ENCODE assay signal across 9 mouse cellular contexts in the genomic region with DNA sequence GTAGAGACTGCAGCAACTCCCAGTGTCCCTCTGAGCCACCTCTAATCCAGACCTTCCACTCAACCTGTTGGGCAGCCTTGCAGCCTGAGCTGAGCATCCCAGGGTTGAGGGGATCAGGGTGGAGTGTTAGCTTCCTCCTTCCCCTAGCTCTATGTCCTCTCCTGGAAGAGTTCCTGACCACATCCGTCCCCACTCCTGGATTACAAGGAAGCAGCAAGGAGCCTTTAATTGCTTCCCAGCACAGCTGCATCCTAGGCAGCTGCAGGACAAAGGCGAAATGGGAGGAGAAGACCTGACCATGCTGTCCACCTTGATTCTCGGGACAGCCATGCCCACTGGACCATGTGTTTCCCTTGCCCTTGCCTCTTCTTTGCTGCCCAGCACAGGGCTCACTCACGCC. TPM values are rescaled to one million over a fixed set of nuclear protein-coding genes. Genes with fewer than 3 reads are reported as not detected.
DNase-seq lines count a peak whose midpoint lies in the region; ATAC-seq and TF ChIP-seq lines count a peak whose summit lies in the region.
"Had no signal": no experiment of that assay in that cellular context is flagged by ENCODE, and none has a peak within 500 bp of the region (broad histone marks: within the 10 kb centered on the region; RNA-seq: fewer than 3 reads in every experiment).

No protein-coding gene starts in this region.

- no peaks in the 10 kb centered on the region for H3K36me3 ChIP-seq in forebrain, embryonic 11.5 days (ENCODE audit: control insufficient read depth, insufficient read depth, low read length)
- H3K36me3 ChIP-seq in hindbrain, postnatal 0 days (ENCODE audit: insufficient read depth, low read length), result no peaks in the 10 kb centered on the region
- H3K36me3 ChIP-seq in neural tube, embryonic 13.5 days, result no peaks in the 10 kb centered on the region

- no peak for ATAC-seq in forebrain, embryonic 11.5 days (replicated peaks; ENCODE audit: low FRiP score)
- no peak for ATAC-seq in hindbrain, postnatal 0 days
- no peak for ATAC-seq in neural tube, embryonic 13.5 days (ENCODE audit: low read depth)

- peak overlapping the region; percentile 91 for H3K27ac ChIP-seq in layer of hippocampus, adult 2 months
- H3K27ac ChIP-seq in forebrain, embryonic 11.5 days (ENCODE audit: low read depth, low read length), result peak overlapping the region; percentile 77
- H3K27ac ChIP-seq in hindbrain, postnatal 0 days, result peak overlapping the region; percentile 81
- H3K27ac ChIP-seq in neural tube, embryonic 13.5 days (replicated peaks), result peak overlapping the region; percentile 91

- peak overlapping the region; percentile 40 for H3K4me2 ChIP-seq in forebrain, embryonic 11.5 days (ENCODE audit: low read depth, low read length, severe bottlenecking)
- H3K4me2 ChIP-seq in hindbrain, postnatal 0 days (ENCODE audit: low read depth, low read length), result peak overlapping the region; percentile 28; the same call in 1 of the 2 replicates
- peak overlapping the region; percentile 79 for H3K4me2 ChIP-seq in neural tube, embryonic 13.5 days

- H3K27me3 ChIP-seq in forebrain, embryonic 11.5 days (ENCODE audit: control insufficient read depth, insufficient read depth, low read length), result no peaks in the 10 kb centered on the region
- H3K27me3 ChIP-seq in hindbrain, postnatal 0 days (ENCODE audit: insufficient read depth, low read length), result no peaks in the 10 kb centered on the region
- H3K27me3 ChIP-seq in neural tube, embryonic 13.5 days, result no peaks in the 10 kb centered on the region

- no peaks in the 10 kb centered on the region for H3K9me3 ChIP-seq in forebrain, embryonic 11.5 days (ENCODE audit: control insufficient read depth, low read length)
- no peaks in the 10 kb centered on the region for H3K9me3 ChIP-seq in hindbrain, postnatal 0 days (ENCODE audit: low read length)
- H3K9me3 ChIP-seq in neural tube, embryonic 13.5 days, result no peaks in the 10 kb centered on the region

- peaks cover 40% of the 10 kb centered on the region for H3K4me1 ChIP-seq in forebrain, embryonic 11.5 days (replicated peaks; ENCODE audit: control insufficient read depth, insufficient read depth, low read length)
- H3K4me1 ChIP-seq in hindbrain, postnatal 0 days (ENCODE audit: insufficient read depth, low read length), result peaks cover 16% of the 10 kb centered on the region
- H3K4me1 ChIP-seq in neural tube, embryonic 13.5 days (replicated peaks), result peaks cover 70% of the 10 kb centered on the region

- WGBS in forebrain, embryonic 11.5 days, result 28% methylated on average over 4 of the region's 4 CpGs
- 33% methylated on average over 4 of the region's 4 CpGs for WGBS in hindbrain, postnatal 0 days
- WGBS in neural tube, embryonic 13.5 days, result 25% methylated on average over 4 of the region's 4 CpGs

- peak overlapping the region; percentile 28; the same call in 1 of the 2 replicates for H3K4me3 ChIP-seq in layer of hippocampus, adult 2 months
- peak overlapping the region; percentile 12; the same call in 1 of the 2 replicates for H3K4me3 ChIP-seq in forebrain, embryonic 11.5 days (ENCODE audit: low read depth, low read length)
- no peak overlapping the region for H3K4me3 ChIP-seq in hindbrain, postnatal 0 days (ENCODE audit: low read length)
- peak overlapping the region; percentile 20 for H3K4me3 ChIP-seq in neural tube, embryonic 13.5 days

- no peak for TF ChIP-seq CTCF in layer of hippocampus, adult 2 months (conservative IDR thresholded peaks at IDR 0.05)
- no peak for TF ChIP-seq CTCF in hindbrain, postnatal 0 days (IDR thresholded peaks at IDR 0.05; ENCODE audit: low read depth)

- no peak for DNase-seq in layer of hippocampus, adult 2 months (ENCODE audit: low spot score in 2 of 2)
- DNase-seq in layer of hippocampus, postnatal 14 days (ENCODE audit: low spot score in 2 of 2), result no peak
- DNase-seq in forebrain, embryonic 11.5 days (ENCODE audit: low spot score), result no peak
- no peak for DNase-seq in hindbrain, postnatal 0 days (ENCODE audit: low spot score)
- no peak for DNase-seq in cerebellum, adult 11 months
- no peak for DNase-seq in urinary bladder, postnatal 10 days (ENCODE audit: low spot score)
- DNase-seq in urinary bladder, postnatal 36 days (ENCODE audit: low spot score in 2 of 2), result no peak

- peak overlapping the region; percentile 45 for H3K9ac ChIP-seq in forebrain, embryonic 11.5 days (ENCODE audit: low read length)
- H3K9ac ChIP-seq in hindbrain, postnatal 0 days (replicated peaks; ENCODE audit: low read length), result 0 out of 2 replicates have a peak overlapping the region, but pooled peaks have one; percentile 1
- peak overlapping the region; percentile 61 for H3K9ac ChIP-seq in neural tube, embryonic 13.5 days

RNA-seq across cellular contexts. Expression of a gene that starts 3.5 kb away (rescaled TPM):
- total RNA-seq in layer of hippocampus, adult 2 months (2021), result 10 to 100 TPM; 21.3 to 21.9 TPM
- total RNA-seq in layer of hippocampus, postnatal 14 days (2021), result 10 to 100 TPM; 38.1 to 49.8 TPM
- 63.6 and 72.1 TPM in 2 replicates for polyA plus RNA-seq in forebrain, embryonic 11.5 days (2014; fragmentation: Nextera tagmentation; extraction: Ambion mirVana)
- 50.8 and 58.0 TPM in 2 replicates for total RNA-seq in hindbrain, postnatal 0 days (2014; rRNA removed)
- polyA plus RNA-seq in hindbrain, postnatal 0 days (2015; fragmentation: Nextera tagmentation; extraction: Ambion mirVana), result 14.2 and 14.7 TPM in 2 replicates
- 25.5 and 27.9 TPM in 2 replicates for polyA plus RNA-seq in neural tube, embryonic 13.5 days (2015; fragmentation: Nextera tagmentation; extraction: Ambion mirVana)

RNA-seq across cellular contexts. Expression of a gene that starts 19.6 kb away (rescaled TPM):
- 1 to 10 TPM; 2.2 to 3.0 TPM for total RNA-seq in layer of hippocampus, adult 2 months (2021)
- total RNA-seq in layer of hippocampus, postnatal 14 days (2021), result 1 to 10 TPM; 1.7 to 2.0 TPM
- polyA plus RNA-seq in forebrain, embryonic 11.5 days (2014; fragmentation: Nextera tagmentation; extraction: Ambion mirVana), result 1.3 and 1.5 TPM in 2 replicates
- 4.0 and 4.7 TPM in 2 replicates for total RNA-seq in hindbrain, postnatal 0 days (2014; rRNA removed)
- polyA plus RNA-seq in hindbrain, postnatal 0 days (2015; fragmentation: Nextera tagmentation; extraction: Ambion mirVana), result 1.2 and 1.9 TPM in 2 replicates
- polyA plus RNA-seq in neural tube, embryonic 13.5 days (2015; fragmentation: Nextera tagmentation; extraction: Ambion mirVana), result 1.2 and 1.4 TPM in 2 replicates

RNA-seq across cellular contexts. Expression of a gene that starts 34.2 kb away (rescaled TPM):
- total RNA-seq in layer of hippocampus, adult 2 months (2021), result 10 to 100 TPM; 57.0 to 58.5 TPM
- 10 to 100 TPM; 50.7 to 51.7 TPM for total RNA-seq in layer of hippocampus, postnatal 14 days (2021)
- 110 TPM in 2 replicates for polyA plus RNA-seq in forebrain, embryonic 11.5 days (2014; fragmentation: Nextera tagmentation; extraction: Ambion mirVana)
- total RNA-seq in hindbrain, postnatal 0 days (2014; rRNA removed), result 90.3 and 117 TPM in 2 replicates
- polyA plus RNA-seq in hindbrain, postnatal 0 days (2015; fragmentation: Nextera tagmentation; extraction: Ambion mirVana), result 82.0 and 82.8 TPM in 2 replicates
- 95.1 and 99.9 TPM in 2 replicates for polyA plus RNA-seq in neural tube, embryonic 13.5 days (2015; fragmentation: Nextera tagmentation; extraction: Ambion mirVana)

RNA-seq across cellular contexts. Expression of a gene that starts 37.4 kb away (rescaled TPM):
- total RNA-seq in layer of hippocampus, adult 2 months (2021), result under 1 TPM in 1 of 2 experiments, not detected in 1; 0.33 TPM
- total RNA-seq in layer of hippocampus, postnatal 14 days (2021), result not detected
- polyA plus RNA-seq in forebrain, embryonic 11.5 days (2014; fragmentation: Nextera tagmentation; extraction: Ambion mirVana), result not detected in 2 replicates
- total RNA-seq in hindbrain, postnatal 0 days (2014; rRNA removed), result not detected in 2 replicates
- polyA plus RNA-seq in hindbrain, postnatal 0 days (2015; fragmentation: Nextera tagmentation; extraction: Ambion mirVana), result not detected in 2 replicates
- 0.15 TPM in 1 of 2 replicates, not detected in the other for polyA plus RNA-seq in neural tube, embryonic 13.5 days (2015; fragmentation: Nextera tagmentation; extraction: Ambion mirVana)
- total RNA-seq: monocyte, adult 5-6 weeks had no signal

RNA-seq across cellular contexts. Expression of a gene that starts 41.5 kb away (rescaled TPM):
- not detected for total RNA-seq in layer of hippocampus, adult 2 months (2021)
- not detected for total RNA-seq in layer of hippocampus, postnatal 14 days (2021)
- 0.88 and 1.3 TPM in 2 replicates for polyA plus RNA-seq in forebrain, embryonic 11.5 days (2014; fragmentation: Nextera tagmentation; extraction: Ambion mirVana)
- not detected in 2 replicates for total RNA-seq in hindbrain, postnatal 0 days (2014; rRNA removed)
- polyA plus RNA-seq in hindbrain, postnatal 0 days (2015; fragmentation: Nextera tagmentation; extraction: Ambion mirVana), result 0.42 TPM in 1 of 2 replicates, not detected in the other
- polyA plus RNA-seq in neural tube, embryonic 13.5 days (2015; fragmentation: Nextera tagmentation; extraction: Ambion mirVana), result 0.89 TPM in 1 of 2 replicates, not detected in the other
- total RNA-seq: monocyte, adult 5-6 weeks had no signal

Comparison
In these comparisons a context has a peak if more than half of its experiments do, and no peak if none do; other contexts are left out.
1. H3K4me2 ChIP-seq: peak in every context shown above with its lines; median percentile 79 in neural tube, embryonic 13.5 days; 40 in forebrain, embryonic 11.5 days; 28 in hindbrain, postnatal 0 days.
2. H3K9ac ChIP-seq: peak in every context shown above with its lines; median percentile 61 in neural tube, embryonic 13.5 days; 45 in forebrain, embryonic 11.5 days; 1 in hindbrain, postnatal 0 days.